Mouse (Mus musculus): ENCODE data around the gene Zfpm1.

DNA sequence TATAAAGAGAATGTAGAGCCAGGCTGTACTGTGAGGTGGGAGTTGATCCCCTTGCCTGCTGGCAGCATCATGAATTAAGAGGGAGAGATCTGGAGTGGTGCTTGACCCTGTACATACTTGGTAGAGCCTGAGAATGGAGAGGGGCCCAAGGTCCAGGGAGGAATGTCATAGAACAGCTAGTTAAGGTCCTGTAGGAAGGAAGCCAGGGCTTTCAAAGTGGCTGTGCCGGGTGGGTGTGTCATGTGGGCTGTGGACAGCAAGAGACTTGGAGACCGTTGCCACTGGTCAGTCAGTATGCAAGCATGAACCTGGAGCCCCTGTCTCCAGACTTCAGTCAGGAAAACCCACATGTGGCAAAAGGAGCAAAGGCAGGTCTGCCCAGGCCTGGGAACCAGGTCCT is 43.3 kb downstream of the Zfpm1 start:
- TF ChIP-seq POLR2A (IDR thresholded peaks at IDR 0.05; ENCODE audit: extremely low read depth, insufficient read depth, low read length) (no peak), CTCF (IDR thresholded peaks at IDR 0.05; ENCODE audit: extremely low read depth, insufficient read depth, low read length) (no peak)

Measured in cortical plate, adult 2 months (tissue).